Mouse (Mus musculus) pancreas, adult 10 weeks (tissue): ENCODE measurements around the gene Psma2. TPM values are rescaled to one million over a fixed set of nuclear protein-coding genes. Genes with fewer than 3 reads are reported as not detected.

Experiments
- polyA plus RNA-seq: library from polyadenylated mRNA; stranded (reverse); fragments of 350-450 nt; fragmentation: Illumina TruSeq; extraction: RNeasy Lipid Tissue Mini Kit (QIAGEN cat#74804); gene quantifications from one replicate; pipeline ENCODE4 v1.2.3, GENCODE M21; 2015; ENCODE audit warnings: low read depth, low replicate concordance; ENCODE audit not compliant: insufficient read depth

The Psma2 gene
- 16.6 TPM for polyA plus RNA-seq

DNA sequence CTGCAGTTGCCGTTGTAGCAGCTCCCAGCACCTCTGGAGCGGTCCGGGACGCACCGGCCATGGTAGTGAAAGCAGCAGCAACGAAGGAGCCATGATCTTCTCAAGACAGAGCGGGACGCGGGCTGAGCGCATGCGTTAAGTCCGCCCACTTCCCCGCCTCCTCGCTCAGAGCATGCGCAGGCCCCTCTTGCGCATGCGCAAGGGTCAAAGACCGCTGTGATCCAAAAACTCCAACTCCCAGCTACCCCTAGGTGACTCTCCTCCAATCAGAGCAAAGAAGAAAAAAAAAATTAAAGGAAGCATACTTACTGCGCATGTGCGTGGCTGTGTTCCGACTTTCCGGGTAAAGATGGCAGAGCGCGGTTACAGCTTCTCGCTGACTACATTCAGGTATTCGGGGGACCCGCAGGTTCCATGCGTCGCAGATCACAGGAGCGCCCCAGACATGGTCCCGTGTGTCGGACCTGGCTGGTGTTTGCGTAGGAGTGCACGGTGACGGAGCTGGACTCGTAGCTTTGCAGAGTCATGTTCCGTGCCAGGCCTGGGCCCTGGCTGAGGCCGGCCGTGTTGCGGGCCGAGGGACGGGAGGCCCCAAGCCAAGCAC lies at the start of gene Psma2, which contains the start of gene Mrpl32:
Gene Psma2 (plus strand): TSS at position 315 of the 604 bp plus-strand sequence.
Gene Mrpl32 (minus strand): TSS at position 240 of the 604 bp plus-strand sequence.

DNA sequence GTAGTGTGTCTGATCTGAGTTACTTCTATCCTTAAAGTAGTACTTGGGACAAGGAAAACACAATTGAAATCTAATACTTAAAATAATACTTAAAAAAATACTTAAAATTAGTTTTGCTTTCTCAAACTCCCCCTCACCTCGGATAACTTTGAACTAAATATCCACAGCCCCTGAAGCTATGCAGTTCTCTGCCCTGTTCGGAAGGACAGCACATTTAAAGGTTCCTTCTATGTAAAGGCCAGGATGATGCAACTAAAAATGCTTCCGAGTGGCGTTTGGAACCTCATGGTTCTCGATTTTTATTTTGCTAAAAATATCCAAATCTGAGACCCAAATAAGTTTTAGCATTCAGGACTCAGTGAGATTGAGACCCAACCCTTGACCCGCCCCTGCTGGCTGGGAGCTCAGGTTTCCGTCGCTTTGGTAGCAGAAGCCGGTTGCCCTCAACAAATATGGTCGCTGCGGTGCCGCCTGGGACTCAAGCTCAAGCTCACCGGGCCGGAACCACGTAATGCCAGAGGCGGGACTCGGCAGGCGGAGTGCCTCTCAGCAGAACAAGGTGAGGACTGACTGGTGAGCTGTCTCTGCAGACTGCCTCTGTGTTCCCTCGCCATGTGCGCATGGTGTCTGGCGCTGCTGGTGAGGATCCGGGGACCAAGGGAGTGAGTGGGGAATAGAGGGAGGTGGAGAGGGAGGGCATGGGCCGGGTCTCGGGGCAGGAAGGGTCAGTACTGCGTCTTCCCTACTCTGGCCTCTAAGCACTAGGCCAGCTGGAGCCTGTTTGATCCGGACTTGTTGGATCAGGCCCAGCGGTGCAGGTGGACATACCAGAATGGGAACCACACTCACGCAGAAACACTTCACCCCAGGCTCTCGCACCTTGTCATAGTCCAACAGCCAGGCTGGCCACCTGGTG lies 16.9 kb downstream of the Psma2 start, which contains the start of gene AW209491:
Gene AW209491 (plus strand): TSS at position 429 of the 916 bp plus-strand sequence.

Other genes with a start within 250 kb of the Psma2 start
- gene Hecw1, start 90.0 kb upstream of the Psma2 start, polyA plus RNA-seq: not detected
- 10.2 TPM for gene Mrpl32, start 75 bp upstream of the Psma2 start, polyA plus RNA-seq
- gene AW209491, start 16.9 kb downstream of the Psma2 start, polyA plus RNA-seq: 3.3 TPM